Mouse (Mus musculus) embryonic facial prominence, embryonic 12.5 days (tissue): ENCODE results near the gene Eapp. TPM values are rescaled to one million over a fixed set of nuclear protein-coding genes. Genes with fewer than 3 reads are reported as not detected.
"Not testable (repeated sequence)": the region's sequence is repeated elsewhere in the genome, so short reads cannot be mapped to it uniquely, and the experiment has no call there.

Experiments
- ATAC-seq: fragments of 200-750 bp; cut with Nextera tagmentation; 2 replicates; pipeline ENCODE4 v1.8.0; 2017; ENCODE audit not compliant: insufficient number of reproducible peaks, insufficient read depth, low FRiP score, low TSS enrichment
- H3K27ac ChIP-seq: fragments of 300-500 bp; sonication (generic); 2 replicates; pipeline ENCODE4 v1.5.1; 2016; ENCODE audit warnings: mild to moderate bottlenecking
- H3K27me3 ChIP-seq: fragments of 300-500 bp; sonication (generic); 2 replicates; pipeline ENCODE4 v1.6.1; 2016; ENCODE audit warnings: mild to moderate bottlenecking, moderate library complexity
- H3K36me3 ChIP-seq: fragments of 300-500 bp; sonication (generic); 2 replicates; pipeline ENCODE4 v1.6.1; 2016; ENCODE audit warnings: mild to moderate bottlenecking
- H3K4me1 ChIP-seq: fragments of 300-500 bp; sonication (generic); 2 replicates; pipeline ENCODE4 v1.6.1; 2016
- H3K4me2 ChIP-seq: fragments of 300-500 bp; sonication (generic); replicated peaks from 2 replicates; pipeline ENCODE4 v1.6.1; 2016; ENCODE audit warnings: mild to moderate bottlenecking, moderate library complexity
- H3K4me3 ChIP-seq: fragments of 300-500 bp; sonication (generic); 2 replicates; pipeline ENCODE4 v1.5.1; 2016; ENCODE audit warnings: mild to moderate bottlenecking
- H3K9ac ChIP-seq: fragments of 300-500 bp; sonication (generic); 2 replicates; pipeline ENCODE4 v1.6.1; 2016; ENCODE audit warnings: mild to moderate bottlenecking, moderate library complexity
- H3K9me3 ChIP-seq: fragments of 300-500 bp; sonication (generic); 2 replicates; pipeline ENCODE4 v1.6.1; 2016; ENCODE audit warnings: mild to moderate bottlenecking, moderate library complexity
- WGBS: fragments of 180-500 bp; shearing (Covaris S2); methylation state at CpG from one replicate; pipeline ENCODE4 v1.1.7; 2016; 5-methylcytosine and 5-hydroxymethylcytosine counted together
- polyA plus RNA-seq: library from polyadenylated mRNA; unstranded; fragments of >200 nt; fragmentation: Nextera tagmentation; extraction: Ambion mirVana; gene quantifications from 2 replicates; pipeline ENCODE4 v1.2.1, GENCODE M21; 2016

Gene Eapp
- polyA plus RNA-seq, 1 experiment from 2014 or later, result 67.3 TPM

GRCm38 (mm10) chr12:54709691-54710493 lies 14.2 kb upstream of the Eapp start:
- 0 out of 2 replicates have a peak overlapping the region, but pooled peaks have one; percentile 20 for H3K4me3 ChIP-seq
- H3K27me3 ChIP-seq, H3K36me3 ChIP-seq, H3K27ac ChIP-seq, H3K4me2 ChIP-seq, H3K9me3 ChIP-seq, H3K4me1 ChIP-seq, H3K9ac ChIP-seq: not testable (repeated sequence)
- WGBS, result 0% methylated on average over 11 of the region's 44 CpGs
- peak; percentile 37 for ATAC-seq

- Histone ChIP-seq H3K36me3 (no peaks in the 10 kb centered on the region), H3K4me1 (peaks cover 3% of the 10 kb centered on the region; the same call in 1 of the 2 replicates), H3K27me3 (no peaks in the 10 kb centered on the region), H3K27ac (no peak overlapping the region), H3K9me3 (no peaks in the 10 kb centered on the region), H3K9ac (no peak overlapping the region), H3K4me2 (no peak overlapping the region), H3K4me3 (no peak overlapping the region)
- 80% methylated on average over 7 of the region's 7 CpGs for WGBS
- no peak for ATAC-seq
These were observed 3.7 kb upstream of the Eapp start for GRCm38 (mm10) chr12:54699394-54699793.

DNA sequence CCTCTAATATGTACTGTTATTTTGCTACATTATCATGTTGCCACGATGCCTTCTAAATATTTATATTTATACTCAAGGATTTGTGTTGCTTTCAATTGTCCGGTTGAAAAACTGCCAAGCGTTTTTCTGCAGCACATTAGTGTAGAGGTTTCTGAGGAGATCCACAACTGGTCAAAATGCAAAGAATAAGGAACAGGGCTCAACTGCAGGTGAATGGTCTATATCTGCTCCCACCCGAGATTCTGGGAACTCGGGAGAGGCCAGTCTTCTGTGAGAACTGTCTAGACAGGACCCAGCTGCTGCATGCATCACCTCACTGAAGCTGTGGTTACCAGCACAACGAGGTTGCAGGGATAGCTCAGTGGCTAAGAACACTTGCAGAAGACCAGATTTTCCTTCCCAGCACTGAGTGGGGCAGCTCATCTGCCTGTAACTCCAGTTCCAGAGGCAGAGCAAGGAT lies 2.1 kb upstream of the Eapp start:
- Histone ChIP-seq H3K9ac (no peak overlapping the region), H3K27me3 (no peaks in the 10 kb centered on the region), H3K9me3 (no peaks in the 10 kb centered on the region), H3K27ac (no peak overlapping the region; the same call in 1 of the 2 replicates), H3K36me3 (no peaks in the 10 kb centered on the region; the same call in 1 of the 2 replicates), H3K4me2 (no peak overlapping the region), H3K4me1 (peaks cover 3% of the 10 kb centered on the region; the same call in 1 of the 2 replicates), H3K4me3 (no peak overlapping the region)
- ATAC-seq, result no peak
- WGBS, result 54% methylated on average over 6 of the region's 6 CpGs

DNA sequence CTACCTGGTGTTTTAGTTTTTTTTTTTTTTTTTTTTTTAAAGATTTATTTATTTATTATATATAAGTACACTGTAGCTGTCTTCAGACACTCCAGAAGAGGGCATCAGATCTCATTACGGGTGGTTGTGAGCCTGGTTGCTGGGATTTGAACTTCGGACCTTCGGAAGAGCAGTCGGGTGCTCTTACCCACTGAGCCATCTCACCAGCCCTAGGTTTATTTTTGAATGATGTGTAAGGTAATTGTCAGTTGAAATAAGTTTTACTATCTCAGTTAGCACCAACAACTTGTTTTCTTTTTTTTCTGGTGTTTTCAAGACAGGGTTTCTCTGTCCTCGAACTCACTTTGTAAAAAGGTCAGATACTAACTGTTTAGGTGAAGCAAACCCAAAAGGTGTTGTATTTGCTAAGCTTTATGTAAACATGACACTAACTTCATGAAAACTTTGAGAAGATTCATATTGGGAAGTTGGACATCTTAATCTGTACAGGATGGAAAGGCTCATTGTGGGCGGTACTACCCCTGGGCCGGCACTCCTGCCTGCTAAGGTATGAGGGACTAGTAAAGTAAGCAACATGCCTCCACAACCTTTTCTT lies 1.4 kb upstream of the Eapp start:
- WGBS, result 9% methylated on average over 7 of the region's 7 CpGs
- H3K4me1 ChIP-seq, result peaks cover 3% of the 10 kb centered on the region; the same call in 1 of the 2 replicates
- peaks cover 7% of the 10 kb centered on the region; the same call in 1 of the 2 replicates for H3K36me3 ChIP-seq
- H3K9me3 ChIP-seq, result no peaks in the 10 kb centered on the region
- no peak overlapping the region for H3K4me2 ChIP-seq
- no peak overlapping the region for H3K9ac ChIP-seq
- H3K27me3 ChIP-seq, result no peaks in the 10 kb centered on the region
- no peak overlapping the region for H3K4me3 ChIP-seq
- no peak; the same call in 1 of the 2 replicates for ATAC-seq
- H3K27ac ChIP-seq, result no peak overlapping the region

- Histone ChIP-seq H3K36me3 (peaks cover 9% of the 10 kb centered on the region; the same call in 1 of the 2 replicates), H3K4me2 (peak overlapping the region; percentile 69), H3K4me1 (peaks cover 3% of the 10 kb centered on the region; the same call in 1 of the 2 replicates), H3K9me3 (no peaks in the 10 kb centered on the region), H3K27me3 (no peaks in the 10 kb centered on the region), H3K9ac (peak overlapping the region; percentile 81), H3K27ac (peak overlapping the region; percentile 93), H3K4me3 (peak overlapping the region; percentile 81)
- peak; percentile 82 for ATAC-seq
- under 1% methylated on average over 32 of the region's 32 CpGs for WGBS
These were observed 725 bp upstream of the Eapp start for GRCm38 (mm10) chr12:54696242-54697002.

GRCm38 (mm10) chr12:54694847-54695510 lies 718 bp downstream of the Eapp start:
- Histone ChIP-seq H3K27me3 (no peaks in the 10 kb centered on the region), H3K4me1 (peaks cover 3% of the 10 kb centered on the region; the same call in 1 of the 2 replicates), H3K9me3 (no peaks in the 10 kb centered on the region), H3K36me3 (peaks cover 14% of the 10 kb centered on the region), H3K27ac (peak overlapping the region; percentile 93), H3K9ac (peak overlapping the region; percentile 81), H3K4me2 (peak overlapping the region; percentile 69), H3K4me3 (peak overlapping the region; percentile 81)
- no peak for ATAC-seq
- 38% methylated on average over 12 of the region's 12 CpGs for WGBS

DNA sequence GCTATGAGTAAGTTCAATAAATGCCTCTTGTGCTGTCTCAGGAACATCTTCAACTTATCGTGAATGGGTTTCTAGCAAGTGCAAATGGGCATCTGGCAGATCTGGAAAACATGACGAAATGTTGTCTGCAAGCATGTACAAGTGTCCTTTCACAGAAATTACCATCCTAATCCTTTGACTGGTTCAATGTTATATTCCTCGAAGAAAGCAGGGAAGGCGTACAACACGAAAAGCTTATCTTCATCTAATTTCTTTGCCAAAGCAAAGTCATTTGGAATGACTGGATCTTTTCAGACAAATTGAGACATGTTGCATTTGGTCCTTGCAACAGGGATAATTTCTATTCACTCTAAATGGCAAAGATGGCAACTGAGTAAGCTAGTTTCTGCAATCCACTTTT lies 6.6 kb downstream of the Eapp start:
- Histone ChIP-seq H3K27ac (no peak overlapping the region), H3K4me2 (no peak overlapping the region), H3K9ac (no peak overlapping the region), H3K4me3 (no peak overlapping the region), H3K27me3 (no peaks in the 10 kb centered on the region), H3K4me1 (no peaks in the 10 kb centered on the region), H3K9me3 (no peaks in the 10 kb centered on the region), H3K36me3 (peaks cover 43% of the 10 kb centered on the region)
- WGBS, result 92% methylated on average over 5 of the region's 5 CpGs
- no peak for ATAC-seq

DNA sequence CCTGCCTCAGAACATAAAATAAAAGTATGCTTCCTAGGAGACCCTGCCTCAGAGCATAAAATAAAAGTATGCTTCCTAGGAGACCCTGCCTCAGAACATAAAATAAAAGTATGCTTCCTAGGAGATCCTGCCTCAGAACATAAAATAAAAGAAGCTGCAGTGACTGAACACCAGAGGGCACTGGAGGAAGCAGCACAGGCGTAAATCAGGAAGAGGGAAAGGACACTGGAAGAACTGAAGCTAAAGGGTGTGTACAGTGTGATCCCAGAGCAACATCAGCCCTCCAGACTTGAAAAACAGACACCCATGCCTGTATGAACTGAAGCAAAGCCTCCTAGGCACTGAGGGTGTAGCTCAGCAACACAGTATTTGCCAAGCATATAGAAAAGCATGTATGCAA lies 12.5 kb downstream of the Eapp start:
- 27% methylated on average over 1 of the region's 1 CpGs for WGBS
- no peaks in the 10 kb centered on the region for H3K27me3 ChIP-seq

GRCm38 (mm10) chr12:54676709-54677108 lies 19.0 kb downstream of the Eapp start:
- H3K36me3 ChIP-seq, result peaks cover 58% of the 10 kb centered on the region
- ATAC-seq, result no peak
- no peaks in the 10 kb centered on the region for H3K27me3 ChIP-seq
- H3K4me1 ChIP-seq, result no peaks in the 10 kb centered on the region
- no peaks in the 10 kb centered on the region for H3K9me3 ChIP-seq
- no peak overlapping the region for H3K4me2 ChIP-seq
- 96% methylated on average over 9 of the region's 9 CpGs for WGBS
- H3K27ac ChIP-seq, result no peak overlapping the region
- no peak overlapping the region for H3K9ac ChIP-seq
- H3K4me3 ChIP-seq, result no peak overlapping the region

More for the DNA sequence above, 12.5 kb downstream of the Eapp start:
- Histone ChIP-seq H3K4me3 (no peak overlapping the region), H3K9ac (no peak overlapping the region), H3K27ac (no peak overlapping the region), H3K4me1 (no peaks in the 10 kb centered on the region), H3K9me3 (no peaks in the 10 kb centered on the region), H3K4me2 (no peak overlapping the region), H3K36me3 (peaks cover 24% of the 10 kb centered on the region)
- ATAC-seq, result no peak

GRCm38 (mm10) chr12:54675396-54675795 lies 20.3 kb downstream of the Eapp start:
- H3K4me2 ChIP-seq, result no peak overlapping the region
- no peak overlapping the region for H3K9ac ChIP-seq
- no peaks in the 10 kb centered on the region for H3K9me3 ChIP-seq
- 96% methylated on average over 4 of the region's 4 CpGs for WGBS
- H3K36me3 ChIP-seq, result peaks cover 59% of the 10 kb centered on the region
- no peaks in the 10 kb centered on the region for H3K27me3 ChIP-seq
- no peak overlapping the region for H3K4me3 ChIP-seq
- H3K27ac ChIP-seq, result no peak overlapping the region
- H3K4me1 ChIP-seq, result no peaks in the 10 kb centered on the region
- no peak for ATAC-seq

- H3K4me1 ChIP-seq, result no peaks in the 10 kb centered on the region
- H3K27ac ChIP-seq, result no peak overlapping the region
- WGBS, result 88% methylated on average over 4 of the region's 4 CpGs
- ATAC-seq, result no peak
- H3K4me2 ChIP-seq, result no peak overlapping the region
- H3K4me3 ChIP-seq, result no peak overlapping the region
- H3K36me3 ChIP-seq, result peaks cover 37% of the 10 kb centered on the region
- H3K9ac ChIP-seq, result no peak overlapping the region
- no peaks in the 10 kb centered on the region for H3K27me3 ChIP-seq
- H3K9me3 ChIP-seq, result no peaks in the 10 kb centered on the region
These were observed 24.4 kb downstream of the Eapp start for GRCm38 (mm10) chr12:54671262-54671661.
